Mouse (Mus musculus): ENCODE data around the gene Nup210l.
A peak's percentile ranks its signal among the peaks of the same experiment; 100 is the strongest.
"Not testable (repeated sequence)": the region's sequence is repeated elsewhere in the genome, so short reads cannot be mapped to it uniquely, and the experiment has no call there.

Gene Nup210l

DNA sequence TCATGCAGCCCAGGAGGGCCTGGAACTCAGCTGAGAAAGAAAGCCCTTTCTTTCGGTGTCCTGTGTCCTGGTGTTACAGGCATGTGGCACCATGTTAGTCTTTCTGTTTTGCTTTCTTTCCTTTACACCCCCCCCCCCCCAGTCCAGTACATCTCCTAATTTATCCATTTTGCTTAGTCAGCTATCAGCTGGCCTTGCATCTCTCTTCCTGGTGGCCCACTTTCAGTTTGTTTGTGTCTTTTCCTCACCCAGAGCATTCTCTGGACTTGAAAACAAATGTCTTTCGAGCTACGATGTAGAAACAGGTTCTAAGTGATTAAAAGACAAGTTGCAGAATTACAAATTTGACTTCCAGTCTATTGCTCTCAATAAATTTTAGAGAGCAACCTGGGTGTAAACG lies 118.5 kb downstream of the Nup210l start:
- DNase-seq (ENCODE audit: low spot score in 2 of 2), result no peak

DNA sequence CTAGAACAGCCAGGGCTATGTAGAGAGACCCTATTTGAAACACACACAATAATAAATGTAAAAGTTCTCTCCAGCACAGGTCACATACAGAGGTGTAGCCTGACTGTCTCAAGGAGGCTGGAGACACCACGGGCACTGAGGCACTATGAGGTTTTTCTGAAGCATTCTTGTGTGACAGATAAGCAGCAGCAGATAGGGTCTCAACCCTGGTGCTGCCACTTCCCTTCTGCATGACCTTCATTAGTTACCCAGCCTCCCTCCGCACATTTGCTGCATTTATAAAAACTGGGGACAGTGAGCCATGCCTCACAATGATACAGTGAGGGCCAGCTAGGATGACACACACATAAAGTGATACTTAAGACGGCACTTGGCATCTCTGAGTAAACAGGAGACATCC lies 119.0 kb downstream of the Nup210l start:
- DNase-seq (ENCODE audit: low spot score in 2 of 2), result no peak

DNA sequence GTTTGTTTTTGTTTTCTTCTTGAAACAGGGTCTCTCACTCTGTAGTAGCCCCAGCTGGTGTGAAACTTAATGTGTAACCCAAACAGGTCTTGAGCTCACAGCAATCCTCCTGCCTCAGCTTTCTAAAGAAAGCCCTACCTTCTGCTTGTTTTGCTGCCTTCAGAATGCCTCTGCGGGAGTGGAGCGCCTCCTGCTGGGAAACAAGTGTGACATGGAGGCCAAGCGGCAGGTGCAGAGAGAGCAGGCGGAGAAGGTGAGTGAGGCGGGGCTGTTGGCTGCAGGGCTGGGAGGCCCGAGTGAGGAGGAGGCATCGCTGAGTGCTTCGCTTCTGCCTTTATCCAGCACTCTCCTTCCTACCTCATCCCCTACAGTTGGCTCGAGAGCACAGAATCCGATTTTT lies 120.4 kb downstream of the Nup210l start:
- DNase-seq (ENCODE audit: low spot score in 2 of 2), result no peak

DNA sequence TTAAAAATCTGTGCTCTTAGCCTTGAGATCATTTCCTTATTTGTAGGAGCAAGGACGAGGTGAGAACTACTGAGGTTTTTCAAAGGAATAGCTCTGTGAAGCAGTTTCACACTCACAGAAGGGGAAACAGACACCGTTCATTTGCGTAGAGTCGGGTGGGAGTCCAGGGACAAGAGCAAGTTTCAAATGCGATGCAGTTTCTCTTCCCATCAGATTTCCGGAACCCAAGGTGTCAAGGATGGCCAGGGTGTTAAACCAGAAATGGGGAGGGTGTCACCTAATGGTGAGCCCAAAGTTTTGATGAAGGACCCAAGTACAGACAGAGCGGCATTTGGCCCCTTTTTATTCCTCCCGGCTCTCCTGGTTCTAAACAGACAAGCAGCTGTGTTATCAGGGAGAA lies 127.1 kb downstream of the Nup210l start:
- no peak for DNase-seq (ENCODE audit: low spot score in 2 of 2)

DNA sequence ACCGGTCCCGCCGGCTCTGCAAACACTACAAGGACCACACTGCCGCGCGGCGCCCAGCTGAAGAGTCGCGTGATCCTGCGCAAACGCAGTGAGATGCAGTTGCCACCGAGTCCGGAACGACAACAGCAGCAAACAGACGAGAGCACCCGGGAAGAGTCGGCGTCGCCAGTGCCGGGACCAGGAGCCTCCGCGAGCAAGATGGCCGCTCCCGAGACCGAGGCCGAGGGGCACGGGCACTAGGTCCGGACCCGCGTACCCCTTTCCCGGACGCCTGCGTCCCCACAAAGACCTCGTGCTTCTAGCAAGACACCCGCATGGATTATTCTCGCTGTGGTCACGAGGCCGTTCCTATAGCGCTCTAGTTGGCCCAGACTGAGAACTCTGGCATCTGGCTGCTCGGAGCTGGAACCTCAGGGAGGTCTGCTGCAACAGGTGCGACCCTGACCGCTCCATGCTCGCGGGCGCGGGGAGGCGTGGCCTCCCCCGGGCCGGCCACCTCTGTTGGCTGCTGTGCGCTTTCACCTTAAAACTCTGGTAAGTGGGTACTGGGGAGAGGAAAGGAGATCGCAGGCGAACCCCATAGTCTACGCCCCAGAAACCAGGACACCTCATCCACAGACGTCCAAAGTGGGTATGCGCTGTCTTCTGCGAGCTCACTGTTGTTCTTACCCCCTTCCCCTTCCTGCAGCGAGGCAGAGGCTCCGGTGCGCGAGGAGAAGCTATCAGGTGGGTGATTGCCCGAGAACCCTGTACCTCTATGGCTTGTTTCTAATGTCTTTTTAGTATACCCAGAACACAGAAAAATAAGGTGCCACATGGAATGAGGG lies 127.8 kb downstream of the Nup210l start, which contains the start of gene Jtb:
TSS of gene Jtb (plus strand) at position 91 of the 827 bp plus-strand sequence.
- peak; percentile 85 to 94 for DNase-seq (ENCODE audit: low spot score in 2 of 2)

DNA sequence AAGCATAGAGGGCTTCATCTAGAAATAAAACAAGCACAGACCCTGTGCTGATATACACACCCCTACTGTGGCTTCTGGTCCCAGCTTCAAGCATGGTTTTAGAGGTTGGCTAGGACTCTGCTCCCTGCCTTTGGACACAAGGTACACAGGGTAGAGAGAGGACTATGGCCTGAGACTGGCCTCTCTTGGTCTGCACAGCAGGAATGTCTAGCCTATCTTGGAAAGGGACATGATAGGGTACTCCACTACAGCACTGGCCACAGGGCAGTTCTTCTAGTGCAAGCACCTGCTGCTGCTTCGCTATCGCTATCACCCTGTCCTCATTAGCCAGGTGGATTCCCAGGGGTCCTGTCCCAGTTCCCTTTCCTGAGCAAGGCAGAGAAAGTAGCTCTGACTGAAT lies 137.3 kb downstream of the Nup210l start:
- DNase-seq (ENCODE audit: low spot score in 2 of 2), result no peak

DNA sequence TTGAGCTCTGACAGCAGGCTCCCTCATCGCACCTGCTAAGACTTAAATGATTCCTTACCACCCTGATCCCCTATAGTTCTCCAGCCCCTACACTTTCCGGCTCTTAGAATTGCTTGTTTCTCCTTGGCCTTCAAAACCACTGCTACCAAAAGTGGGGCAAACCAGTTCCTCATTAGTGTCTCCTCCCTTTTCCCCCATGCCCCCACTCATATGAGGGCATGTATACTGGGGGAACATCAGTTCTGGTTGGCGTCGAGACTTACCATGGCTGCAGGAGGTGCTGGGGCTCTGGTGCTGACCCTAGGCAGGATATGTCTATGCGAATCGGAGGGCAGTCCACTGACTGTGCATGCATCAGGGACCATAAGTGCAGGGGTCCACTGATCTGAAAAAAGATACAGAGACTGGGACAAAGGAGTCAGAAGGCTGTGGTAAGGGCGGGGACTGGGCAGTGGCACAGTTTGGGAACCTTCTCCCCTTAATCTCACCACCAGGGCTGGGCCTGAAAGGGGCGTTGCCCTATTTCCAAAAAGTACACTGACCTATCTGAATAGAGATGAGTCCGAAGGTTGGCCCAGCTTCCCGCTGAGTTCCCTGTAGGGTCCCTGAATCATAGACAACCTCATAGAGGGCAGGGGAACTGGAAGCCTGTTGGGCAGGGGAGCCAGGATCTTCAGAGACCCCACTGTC lies 137.9 kb downstream of the Nup210l start:
- no peak for DNase-seq (ENCODE audit: low spot score in 2 of 2)

DNA sequence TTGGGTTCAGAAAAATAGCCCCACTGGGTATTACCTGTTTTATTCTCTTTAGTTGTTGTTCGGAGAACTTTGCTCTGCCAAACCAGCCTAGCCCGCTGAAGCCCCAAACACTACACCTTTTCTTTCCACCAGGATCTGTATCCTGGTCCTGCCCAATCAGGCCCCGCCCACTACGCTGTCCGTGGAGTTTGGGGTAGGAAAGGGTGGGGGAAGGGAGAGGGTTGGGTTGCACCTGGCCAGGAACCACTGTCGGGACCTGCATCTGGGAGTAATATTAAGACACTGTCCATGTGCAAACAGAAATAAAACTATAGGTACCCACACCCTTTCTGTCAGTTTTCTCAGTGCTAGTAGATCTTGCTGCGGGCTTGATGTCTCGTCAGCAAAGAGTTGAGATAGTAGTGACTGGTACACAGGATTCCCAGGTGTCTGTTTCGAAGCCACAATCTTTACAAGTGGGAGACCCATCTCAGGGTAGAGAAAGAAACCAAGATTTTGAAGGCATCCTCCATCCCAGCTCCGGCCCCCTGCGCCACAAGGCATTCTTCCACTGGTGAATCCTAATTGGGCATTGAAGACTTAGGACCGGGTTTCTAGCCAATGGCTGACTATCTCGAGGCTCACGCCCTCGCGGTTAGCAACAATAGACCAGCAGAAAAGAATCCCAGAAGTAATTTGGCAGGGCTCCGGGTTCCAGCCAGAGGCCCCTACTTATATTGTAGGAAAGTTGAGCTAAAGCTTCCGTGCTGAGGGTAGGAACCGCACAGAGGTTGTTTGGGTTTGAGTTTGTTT lies 139.2 kb downstream of the Nup210l start, which contains the start of gene Creb3l4:
TSS of gene Creb3l4 (minus strand) at position 529 of the 792 bp plus-strand sequence.
- peak in 1 of 2 experiments; percentile 32 for DNase-seq (ENCODE audit: low spot score in 2 of 2)

DNA sequence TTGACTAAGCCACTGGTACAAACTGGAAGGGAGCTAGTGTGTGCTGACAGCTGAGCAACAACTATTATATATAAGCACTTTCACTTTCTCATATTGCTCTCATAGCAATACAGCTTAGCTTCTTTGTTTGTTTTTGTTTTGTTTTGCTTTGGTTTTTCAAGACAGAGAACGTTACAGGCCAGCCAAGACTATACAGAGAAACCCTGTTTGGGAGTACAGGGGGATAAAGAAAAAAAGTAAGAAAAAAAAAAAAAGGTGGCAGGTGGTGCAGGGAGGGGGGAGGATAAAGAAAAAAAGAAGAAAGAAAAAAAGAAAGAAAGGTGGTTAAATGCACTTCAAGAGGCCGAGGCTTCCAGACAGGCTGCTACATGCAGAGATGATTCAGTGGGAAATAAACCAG lies 141.5 kb downstream of the Nup210l start:
- DNase-seq (ENCODE audit: low spot score in 2 of 2), result no peak

DNA sequence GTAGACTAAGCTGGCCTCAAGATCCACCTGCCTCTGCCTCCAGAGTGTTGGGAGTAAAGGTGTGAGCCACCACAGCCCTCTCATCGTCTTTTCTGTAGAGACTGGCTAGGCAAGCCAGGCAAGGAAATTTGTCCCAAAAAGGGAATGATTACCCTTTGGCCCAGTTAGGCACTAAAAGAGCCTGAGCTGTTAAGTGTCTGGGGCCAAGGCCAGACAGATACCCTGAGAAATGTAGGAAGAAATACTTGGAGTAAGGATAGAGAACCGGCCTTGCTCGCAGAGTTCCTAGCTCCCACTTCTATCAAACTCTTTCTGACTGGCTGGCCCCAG lies 143.7 kb downstream of the Nup210l start:
- DNase-seq (ENCODE audit: low spot score in 2 of 2), result no peak

DNA sequence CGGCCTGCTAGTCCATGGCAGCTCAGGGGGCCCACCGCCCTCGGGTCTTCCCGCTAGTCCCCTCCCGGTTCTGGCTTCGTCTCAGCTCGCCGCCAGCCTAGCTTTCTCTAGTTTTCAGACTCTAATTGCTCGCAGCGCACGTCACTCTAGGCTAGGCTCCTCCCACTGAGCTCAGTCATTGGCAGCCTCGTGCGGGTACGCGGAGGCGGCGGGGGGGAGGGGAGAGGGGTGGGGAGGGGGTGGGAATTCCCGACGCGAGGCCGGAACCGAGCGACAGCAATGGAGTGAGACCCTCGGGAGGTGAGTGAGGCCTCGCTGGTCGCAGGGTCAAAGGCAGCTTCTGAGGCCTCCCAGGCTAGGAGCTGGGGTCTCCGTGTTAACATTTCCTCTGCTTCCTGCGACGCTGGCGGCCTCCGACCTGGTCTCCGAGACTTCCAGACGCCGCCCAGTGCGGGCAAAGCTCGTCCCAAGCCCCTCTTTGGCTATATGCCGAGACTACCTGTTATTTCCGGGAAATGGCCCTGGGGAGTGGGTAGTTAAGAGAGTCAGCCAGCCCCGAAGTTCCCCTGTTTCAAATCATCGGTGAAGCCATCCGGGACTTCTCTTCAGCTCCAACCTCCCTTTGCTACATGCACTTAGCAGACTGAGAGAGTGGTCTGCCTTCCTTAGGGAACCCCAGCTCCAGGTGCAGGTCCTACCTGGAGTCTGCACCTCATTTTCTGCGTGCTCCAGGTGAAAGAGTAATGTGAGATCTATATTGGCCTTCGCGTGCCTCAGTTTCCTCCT lies 144.2 kb downstream of the Nup210l start, which contains the start of gene Slc39a1:
TSS of gene Slc39a1 (plus strand) at position 213 of the 786 bp plus-strand sequence.
- peak; percentile 91 to 94 for DNase-seq (ENCODE audit: low spot score in 2 of 2)

DNA sequence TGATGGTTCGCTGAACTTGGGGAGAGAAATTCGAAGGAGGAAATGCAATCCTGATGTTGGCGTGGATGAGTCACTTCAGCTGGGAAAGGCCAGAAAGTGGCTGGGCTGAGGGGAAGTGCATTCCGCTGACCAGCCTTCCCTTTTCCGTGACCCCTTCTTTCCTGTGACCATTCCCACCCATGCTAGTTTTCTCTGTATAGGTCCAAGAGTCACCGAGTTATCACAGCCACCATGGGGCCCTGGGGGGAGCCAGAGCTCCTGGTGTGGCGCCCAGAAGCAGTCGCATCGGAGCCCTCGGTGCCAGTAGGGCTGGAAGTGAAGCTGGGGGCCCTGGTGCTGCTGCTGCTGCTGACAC lies 144.8 kb downstream of the Nup210l start:
- DNase-seq (ENCODE audit: low spot score in 2 of 2), result peak in 1 of 2 experiments; percentile 38

DNA sequence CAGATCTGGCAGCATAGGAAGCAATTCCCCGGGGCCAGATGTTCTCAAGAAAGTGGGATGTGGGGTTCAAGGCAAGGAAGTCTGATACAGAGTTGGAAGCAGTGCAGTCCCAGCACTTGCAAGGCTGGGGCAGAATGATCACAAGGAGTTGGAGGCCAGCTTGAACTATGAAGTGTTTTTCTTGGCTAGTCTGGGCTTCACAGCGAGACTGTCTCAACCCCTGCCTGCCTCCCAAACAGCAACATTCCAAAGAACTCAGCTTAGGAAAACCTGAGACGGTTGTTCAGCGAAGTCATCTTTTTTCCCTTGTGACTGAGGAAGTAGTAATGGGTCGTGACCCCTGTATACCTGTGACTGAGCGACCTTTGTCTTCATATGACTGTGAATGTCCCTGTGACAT lies 146.9 kb downstream of the Nup210l start:
- no peak for DNase-seq (ENCODE audit: low spot score in 2 of 2)

DNA sequence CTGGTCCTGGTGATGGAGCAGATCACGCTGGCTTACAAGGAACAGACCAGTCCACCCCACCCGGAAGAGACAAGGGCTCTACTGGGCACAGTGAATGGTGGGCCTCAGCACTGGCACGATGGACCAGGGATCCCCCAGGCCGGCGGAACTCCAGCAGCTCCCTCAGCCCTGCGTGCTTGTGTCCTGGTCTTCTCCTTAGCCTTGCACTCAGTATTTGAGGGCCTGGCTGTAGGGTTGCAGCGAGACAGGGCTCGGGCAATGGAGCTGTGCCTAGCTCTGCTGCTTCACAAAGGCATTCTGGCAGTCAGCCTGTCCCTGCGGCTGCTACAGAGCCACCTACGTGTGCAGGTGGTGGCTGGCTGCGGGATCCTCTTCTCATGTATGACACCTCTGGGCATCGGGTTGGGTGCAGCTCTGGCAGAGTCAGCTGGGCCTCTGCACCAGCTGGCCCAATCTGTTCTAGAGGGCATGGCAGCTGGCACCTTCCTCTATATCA lies 147.8 kb downstream of the Nup210l start:
- DNase-seq (ENCODE audit: low spot score in 2 of 2), result not testable (repeated sequence)

DNA sequence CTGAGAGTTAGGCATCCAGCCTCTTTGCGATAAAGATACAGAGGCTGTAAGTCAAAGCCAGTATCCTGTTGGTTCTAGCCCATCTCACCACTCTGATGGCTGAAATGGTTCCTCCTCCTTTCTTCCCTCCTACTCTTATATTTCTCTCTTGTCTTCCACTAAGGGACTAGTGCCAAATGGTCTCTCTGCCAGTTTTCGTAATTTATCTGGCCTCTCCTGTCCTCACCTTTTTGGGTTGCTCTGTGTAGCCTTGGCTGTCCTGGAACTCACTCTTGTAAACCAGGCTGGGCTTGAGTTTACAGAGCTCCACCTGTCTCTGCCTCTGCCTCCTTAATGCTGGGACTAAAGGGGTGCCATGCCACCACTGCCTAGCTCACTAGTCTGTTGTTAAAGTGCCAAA lies 148.7 kb downstream of the Nup210l start:
- DNase-seq (ENCODE audit: low spot score in 2 of 2), result not testable (repeated sequence)

DNA sequence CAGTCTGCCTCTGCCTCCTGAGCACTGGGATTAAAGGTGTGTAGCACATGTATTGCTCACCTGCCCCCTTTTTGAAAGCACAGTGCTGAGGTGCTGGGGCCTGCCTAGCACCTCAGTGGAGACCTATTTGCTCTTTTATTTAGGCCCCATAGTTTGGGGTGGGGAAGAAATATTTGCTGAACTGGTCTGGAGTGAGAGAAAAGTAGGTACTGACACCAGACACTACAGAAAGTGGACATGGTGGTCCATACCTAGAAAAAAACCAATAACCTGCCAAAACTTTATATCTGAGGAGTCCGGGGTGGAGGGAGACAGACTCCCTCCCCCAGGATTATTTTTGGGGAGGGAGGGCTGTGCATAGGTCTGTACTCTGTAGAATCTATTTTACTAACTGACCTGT lies 149.2 kb downstream of the Nup210l start:
- not testable (repeated sequence) for DNase-seq (ENCODE audit: low spot score in 2 of 2)

DNA sequence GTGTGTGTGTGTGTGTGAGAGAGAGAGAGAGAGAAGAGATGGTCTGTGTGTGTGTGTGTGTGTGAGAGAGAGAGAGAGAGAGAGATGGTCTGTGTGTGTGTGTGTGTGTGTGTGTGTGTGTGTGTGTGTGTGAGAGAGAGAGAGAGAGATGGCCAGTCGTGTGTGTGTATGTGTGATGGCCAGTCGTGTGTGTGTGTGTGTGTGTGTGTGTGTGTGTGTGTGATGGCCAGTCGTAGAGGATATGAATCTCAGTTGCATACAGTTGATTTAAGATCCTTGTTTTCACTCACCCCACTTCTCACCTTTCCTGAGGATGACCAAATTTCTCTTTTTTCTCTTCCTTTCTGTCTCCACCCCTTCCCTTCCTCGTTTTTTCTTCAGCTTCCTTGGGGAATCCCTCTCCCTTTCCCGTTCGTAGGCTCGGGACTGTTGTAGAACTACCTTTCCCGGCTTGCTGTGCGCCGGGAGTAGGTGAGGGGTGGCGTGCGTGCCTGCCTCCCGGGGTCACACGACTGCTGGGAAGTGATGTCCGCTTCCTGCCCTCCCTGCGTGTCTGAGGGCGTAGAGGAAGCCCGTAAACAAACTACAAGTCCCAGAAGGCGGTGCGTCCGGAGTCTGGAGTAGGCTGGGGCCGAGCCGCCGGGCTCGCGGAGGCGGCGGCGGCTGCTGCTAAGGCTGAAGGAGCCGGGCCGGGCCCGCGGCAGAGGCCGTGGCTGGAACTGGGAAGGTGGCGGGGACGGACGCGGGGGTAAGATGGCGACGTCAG lies 149.9 kb downstream of the Nup210l start, which contains the start of gene Crtc2:
TSS of gene Crtc2 (plus strand) at position 511 of the 766 bp plus-strand sequence.
- DNase-seq (ENCODE audit: low spot score in 2 of 2), result peak; percentile 89 to 96

DNA sequence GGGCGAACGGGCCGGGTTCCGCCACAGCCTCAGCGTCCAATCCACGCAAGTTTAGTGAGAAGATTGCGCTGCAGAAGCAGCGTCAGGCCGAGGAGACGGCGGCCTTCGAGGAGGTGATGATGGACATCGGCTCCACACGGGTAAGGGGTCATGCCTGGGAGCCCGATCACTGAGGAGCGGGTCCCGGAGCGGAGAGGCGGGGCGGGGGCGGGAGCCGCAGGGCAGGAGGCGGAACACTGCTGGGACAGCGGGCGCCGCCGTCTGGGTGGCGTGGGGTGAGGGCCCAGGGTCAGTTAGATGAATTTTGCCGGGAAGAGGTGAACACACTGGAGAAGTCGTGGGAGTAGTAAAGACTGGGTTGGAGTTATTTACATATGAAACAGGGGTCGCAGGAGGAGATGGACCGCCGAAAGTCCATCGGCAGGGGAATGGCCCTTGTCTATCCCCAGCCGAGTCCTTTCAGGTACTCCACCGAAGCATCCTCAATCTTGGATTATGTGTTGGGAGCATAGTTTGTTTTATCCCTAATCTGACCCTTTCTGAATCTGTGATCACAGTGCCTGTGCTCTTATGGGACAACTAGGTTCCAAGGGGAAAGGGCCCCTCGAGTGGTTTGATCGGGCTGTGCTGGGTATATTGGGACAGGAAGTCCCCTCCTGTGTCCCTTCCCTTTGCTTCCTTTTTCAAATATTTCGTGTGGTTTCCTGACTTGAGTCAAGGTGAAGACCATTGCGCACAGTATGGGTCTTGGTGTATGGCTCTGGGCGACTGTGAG lies 150.7 kb downstream of the Nup210l start:
- peak in 1 of 2 experiments; percentile 35 for DNase-seq (ENCODE audit: low spot score in 2 of 2)

DNA sequence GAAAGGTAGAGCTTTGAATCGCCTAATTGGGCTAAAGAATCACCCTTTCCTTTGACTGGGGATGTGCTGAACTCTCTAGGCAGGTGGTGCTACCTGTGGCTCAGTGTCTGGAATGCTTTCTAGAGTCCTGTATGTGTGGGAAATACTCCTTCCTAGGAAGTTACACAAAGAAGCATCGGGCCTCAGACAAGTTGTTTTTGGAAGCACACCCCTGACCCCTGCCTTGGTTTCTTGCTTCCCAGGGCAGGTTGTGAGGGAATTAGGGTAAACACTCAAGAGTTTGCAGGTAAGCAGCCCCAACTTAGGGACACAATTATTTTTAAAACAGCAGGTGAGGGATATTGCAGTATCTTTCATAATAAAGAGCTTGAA lies 151.2 kb downstream of the Nup210l start:
- DNase-seq (ENCODE audit: low spot score in 2 of 2), result no peak

All from urinary bladder, postnatal 36 days (tissue).